Mouse (Mus musculus): ENCODE measurements around the gene Dus1l. TPM values are rescaled to one million over a fixed set of nuclear protein-coding genes. Genes with fewer than 3 reads are reported as not detected.
"Not testable (repeated sequence)": the region's sequence is repeated elsewhere in the genome, so short reads cannot be mapped to it uniquely, and the experiment has no call there.

Gene Dus1l
- total and polyA plus RNA-seq, 3 experiments, result 20.6 to 23.5 (median 23.3) TPM

DNA sequence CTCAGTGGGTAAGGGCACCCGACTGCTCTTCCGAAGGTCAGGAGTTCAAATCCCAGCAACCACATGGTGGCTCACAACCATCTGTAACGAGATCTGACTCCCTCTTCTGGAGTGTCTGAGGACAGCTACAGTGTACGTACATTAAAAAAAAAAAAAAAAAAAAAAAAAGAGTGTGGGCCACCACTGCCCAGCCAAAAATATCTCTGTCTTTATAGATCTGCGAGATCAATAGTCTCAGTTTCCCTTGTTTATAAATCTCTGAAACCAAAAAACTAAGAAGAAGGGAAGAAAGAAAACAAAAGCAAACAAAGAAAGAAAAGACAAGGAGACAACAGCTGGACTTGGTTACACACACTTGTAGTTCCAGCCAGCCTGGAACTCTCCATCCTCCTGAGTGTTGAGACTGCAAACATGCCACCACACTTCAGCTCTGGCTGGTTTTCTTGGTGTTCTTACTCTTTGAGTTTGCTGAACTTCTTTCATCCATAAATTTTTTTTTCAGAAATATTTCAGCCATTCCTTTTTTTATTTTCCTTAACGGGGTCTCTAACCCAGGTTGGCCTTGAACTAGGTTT lies 3.2 kb upstream of the Dus1l start:
- H3K79me2 ChIP-seq (replicated peaks; ENCODE audit: control insufficient read depth, insufficient read depth, low read length), result no peaks in the 10 kb centered on the region; the same call in 1 of the 2 replicates
- H3K4me3 ChIP-seq, result peak overlapping the region; percentile 15; the same call in 1 of the 2 replicates
- TF ChIP-seq EP300 (IDR thresholded peaks at IDR 0.05; ENCODE audit: insufficient read depth, low read depth, low read length), result no peak
- no peak for TF ChIP-seq POLR2A (IDR thresholded peaks at IDR 0.05; ENCODE audit: insufficient read depth, low read depth, low read length)
- TF ChIP-seq CTCF (IDR thresholded peaks at IDR 0.05), result no peak
- no peaks in the 10 kb centered on the region for H3K27me3 ChIP-seq (ENCODE audit: control insufficient read depth, insufficient read depth, low read length)
- H3K9ac ChIP-seq (ENCODE audit: low read depth, low read length), result no peak overlapping the region
- H3K27ac ChIP-seq, result peak overlapping the region; percentile 65; the same call in 1 of the 2 replicates
- DNase-seq, result no peak
- no peaks in the 10 kb centered on the region for H3K36me3 ChIP-seq (ENCODE audit: control insufficient read depth, insufficient read depth, low read length)
- 53% methylated on average over 6 of the region's 6 CpGs for WGBS
- H3K4me1 ChIP-seq (ENCODE audit: control insufficient read depth, insufficient read depth, low read length), result peaks cover 8% of the 10 kb centered on the region
- intact Hi-C loops (cut with DNase I), result no loop called here

DNA sequence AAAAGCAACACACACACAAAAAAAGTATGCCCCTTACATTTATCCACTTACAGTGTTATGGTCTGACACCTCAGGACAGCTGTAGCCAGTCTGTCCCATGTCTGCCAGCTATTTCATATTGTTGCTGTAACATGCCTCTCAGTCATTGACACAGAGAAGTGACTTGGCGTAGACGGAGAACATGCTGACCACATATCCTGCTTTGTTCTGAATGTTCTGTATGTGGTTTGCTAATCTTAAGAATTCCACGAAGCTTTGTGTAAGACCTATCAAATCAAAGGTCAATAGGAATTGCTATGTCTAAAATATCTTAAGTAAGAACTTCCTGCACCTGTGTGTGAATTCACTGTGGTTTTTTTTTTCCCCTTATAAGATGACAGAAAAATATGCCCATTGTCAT lies 2.0 kb upstream of the Dus1l start:
- TF ChIP-seq POLR2A (IDR thresholded peaks at IDR 0.05; ENCODE audit: insufficient read depth, low read depth, low read length) (no peak), EP300 (IDR thresholded peaks at IDR 0.05; ENCODE audit: insufficient read depth, low read depth, low read length) (no peak), CTCF (IDR thresholded peaks at IDR 0.05) (no peak)
- Histone ChIP-seq H3K79me2 (replicated peaks; ENCODE audit: control insufficient read depth, insufficient read depth, low read length) (no peaks in the 10 kb centered on the region; the same call in 1 of the 2 replicates), H3K4me1 (ENCODE audit: control insufficient read depth, insufficient read depth, low read length) (peaks cover 8% of the 10 kb centered on the region), H3K27me3 (ENCODE audit: control insufficient read depth, insufficient read depth, low read length) (no peaks in the 10 kb centered on the region), H3K27ac (no peak overlapping the region), H3K4me3 (no peak overlapping the region), H3K9ac (ENCODE audit: low read depth, low read length) (no peak overlapping the region), H3K36me3 (ENCODE audit: control insufficient read depth, insufficient read depth, low read length) (no peaks in the 10 kb centered on the region)
- intact Hi-C loops (cut with DNase I), result no loop called here
- WGBS, result 69% methylated on average over 3 of the region's 3 CpGs
- DNase-seq, result no peak

DNA sequence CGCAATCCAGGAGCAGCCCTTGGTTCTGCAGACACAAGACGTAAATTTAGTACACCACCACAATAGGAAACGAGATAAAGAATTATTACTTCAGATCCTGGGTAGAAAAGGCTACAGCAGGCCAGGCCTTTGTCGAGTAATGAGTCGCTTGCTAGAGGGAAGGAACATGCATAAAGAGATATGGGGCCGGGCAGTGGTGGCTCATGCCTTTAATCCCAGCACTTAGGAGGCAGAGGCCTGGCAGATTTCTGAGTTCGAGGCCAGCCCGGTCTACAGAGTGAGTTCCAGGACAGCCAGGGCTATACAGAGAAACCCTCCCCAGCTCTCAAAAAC lies 377 bp upstream of the Dus1l start:
- intact Hi-C loops (cut with DNase I), result no loop called here
- no peaks in the 10 kb centered on the region for H3K36me3 ChIP-seq (ENCODE audit: control insufficient read depth, insufficient read depth, low read length)
- H3K79me2 ChIP-seq (replicated peaks; ENCODE audit: control insufficient read depth, insufficient read depth, low read length), result no peaks in the 10 kb centered on the region; the same call in 1 of the 2 replicates
- 18% methylated on average over 8 of the region's 8 CpGs for WGBS
- DNase-seq, result no peak
- H3K9ac ChIP-seq (ENCODE audit: low read depth, low read length), result peak overlapping the region; percentile 73
- H3K4me3 ChIP-seq, result peak overlapping the region; percentile 83
- peak overlapping the region; percentile 70 for H3K27ac ChIP-seq
- H3K27me3 ChIP-seq (ENCODE audit: control insufficient read depth, insufficient read depth, low read length), result no peaks in the 10 kb centered on the region
- H3K4me1 ChIP-seq (ENCODE audit: control insufficient read depth, insufficient read depth, low read length), result peaks cover 8% of the 10 kb centered on the region
- TF ChIP-seq POLR2A (IDR thresholded peaks at IDR 0.05; ENCODE audit: insufficient read depth, low read depth, low read length), result no peak
- no peak for TF ChIP-seq EP300 (IDR thresholded peaks at IDR 0.05; ENCODE audit: insufficient read depth, low read depth, low read length)
- no peak for TF ChIP-seq CTCF (IDR thresholded peaks at IDR 0.05)

DNA sequence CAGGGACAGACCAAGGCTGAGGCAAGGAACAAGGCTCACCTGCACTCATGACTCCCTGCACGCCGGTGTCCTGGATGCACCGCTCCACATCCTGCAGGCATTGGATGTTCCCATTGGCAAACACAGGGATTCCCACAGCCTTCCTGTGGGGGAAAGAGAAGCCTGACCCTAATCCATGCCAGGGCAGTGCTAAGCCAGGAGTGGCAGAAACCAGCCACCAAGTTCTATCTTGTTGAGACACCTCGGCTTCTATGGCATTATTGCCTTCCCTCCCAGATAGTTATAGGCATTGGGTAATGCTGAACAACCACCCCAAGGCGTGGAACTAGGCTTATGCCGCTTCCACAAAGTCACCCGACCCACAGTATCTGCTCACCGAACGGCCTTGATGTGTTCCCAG lies 3.6 kb downstream of the Dus1l start:
- Histone ChIP-seq H3K27ac (no peak overlapping the region), H3K36me3 (ENCODE audit: control insufficient read depth, insufficient read depth, low read length) (no peaks in the 10 kb centered on the region), H3K27me3 (ENCODE audit: control insufficient read depth, insufficient read depth, low read length) (no peaks in the 10 kb centered on the region), H3K79me2 (replicated peaks; ENCODE audit: control insufficient read depth, insufficient read depth, low read length) (no peaks in the 10 kb centered on the region; the same call in 1 of the 2 replicates), H3K4me3 (no peak overlapping the region), H3K9ac (ENCODE audit: low read depth, low read length) (no peak overlapping the region), H3K4me1 (ENCODE audit: control insufficient read depth, insufficient read depth, low read length) (peaks cover 7% of the 10 kb centered on the region)
- intact Hi-C loops (cut with DNase I), result no loop called here
- DNase-seq, result no peak
- no peak for TF ChIP-seq POLR2A (IDR thresholded peaks at IDR 0.05; ENCODE audit: insufficient read depth, low read depth, low read length)
- TF ChIP-seq EP300 (IDR thresholded peaks at IDR 0.05; ENCODE audit: insufficient read depth, low read depth, low read length), result no peak
- TF ChIP-seq CTCF (IDR thresholded peaks at IDR 0.05), result no peak
- 93% methylated on average over 9 of the region's 9 CpGs for WGBS

DNA sequence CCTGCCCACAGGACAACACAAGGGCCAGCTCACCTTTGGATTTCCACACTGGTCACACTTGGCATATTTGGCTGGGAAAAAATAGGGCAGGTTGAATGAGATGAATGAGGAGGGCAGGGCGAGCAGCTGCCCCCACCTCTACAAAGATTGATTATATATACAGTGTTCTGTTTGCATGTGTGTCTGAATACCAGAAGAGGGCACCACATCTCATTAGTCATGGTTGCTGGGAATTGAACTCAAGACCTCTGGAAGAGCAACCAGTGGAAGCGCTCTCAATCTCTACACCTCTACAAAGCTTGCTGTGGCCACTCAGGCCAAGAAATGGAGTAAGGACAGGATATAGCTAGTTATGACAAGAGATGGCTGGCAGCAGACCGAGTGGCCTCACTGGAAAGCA lies 6.4 kb downstream of the Dus1l start:
- TF ChIP-seq EP300 (IDR thresholded peaks at IDR 0.05; ENCODE audit: insufficient read depth, low read depth, low read length) (no peak), POLR2A (IDR thresholded peaks at IDR 0.05; ENCODE audit: insufficient read depth, low read depth, low read length) (no peak), CTCF (IDR thresholded peaks at IDR 0.05) (peak; percentile 23; the same call in 1 of the 2 replicates)
- 93% methylated on average over 3 of the region's 3 CpGs for WGBS
- no peaks in the 10 kb centered on the region for H3K36me3 ChIP-seq (ENCODE audit: control insufficient read depth, insufficient read depth, low read length)
- no peaks in the 10 kb centered on the region for H3K27me3 ChIP-seq (ENCODE audit: control insufficient read depth, insufficient read depth, low read length)
- no peak for DNase-seq
- peaks cover 5% of the 10 kb centered on the region for H3K4me1 ChIP-seq (ENCODE audit: control insufficient read depth, insufficient read depth, low read length)
- H3K9ac ChIP-seq (ENCODE audit: low read depth, low read length), result no peak overlapping the region
- no peaks in the 10 kb centered on the region for H3K79me2 ChIP-seq (replicated peaks; ENCODE audit: control insufficient read depth, insufficient read depth, low read length)
- intact Hi-C loops (cut with DNase I), result no loop called here
- no peak overlapping the region for H3K4me3 ChIP-seq
- no peak overlapping the region for H3K27ac ChIP-seq

DNA sequence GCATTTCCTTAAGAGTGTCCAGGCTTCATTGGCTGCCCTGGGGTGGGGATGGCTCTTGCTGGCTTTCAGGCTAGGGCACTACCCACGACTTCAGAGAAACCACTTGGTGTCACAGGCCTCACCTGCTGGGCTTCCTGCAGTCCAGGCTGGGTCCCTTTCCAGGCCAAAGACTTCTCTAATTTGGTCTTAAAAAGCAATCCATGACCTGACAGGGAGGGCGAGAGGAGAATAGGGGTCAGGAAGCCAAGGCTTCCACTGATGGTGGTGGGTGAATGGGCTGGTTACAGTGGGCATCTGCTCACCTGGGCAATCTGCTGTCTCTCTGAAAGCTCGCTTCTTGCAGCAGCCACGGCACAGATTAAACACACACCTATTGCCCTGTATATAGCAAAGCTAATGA lies 6.8 kb downstream of the Dus1l start:
- Histone ChIP-seq H3K27me3 (ENCODE audit: control insufficient read depth, insufficient read depth, low read length) (no peaks in the 10 kb centered on the region), H3K79me2 (replicated peaks; ENCODE audit: control insufficient read depth, insufficient read depth, low read length) (peaks cover 2% of the 10 kb centered on the region; the same call in 1 of the 2 replicates), H3K4me3 (no peak overlapping the region), H3K9ac (ENCODE audit: low read depth, low read length) (no peak overlapping the region), H3K36me3 (ENCODE audit: control insufficient read depth, insufficient read depth, low read length) (no peaks in the 10 kb centered on the region), H3K27ac (no peak overlapping the region), H3K4me1 (ENCODE audit: control insufficient read depth, insufficient read depth, low read length) (peaks cover 5% of the 10 kb centered on the region)
- WGBS, result 81% methylated on average over 4 of the region's 4 CpGs
- intact Hi-C loops (cut with DNase I), result no loop called here
- no peak for DNase-seq
- no peak for TF ChIP-seq POLR2A (IDR thresholded peaks at IDR 0.05; ENCODE audit: insufficient read depth, low read depth, low read length)
- TF ChIP-seq CTCF (IDR thresholded peaks at IDR 0.05), result no peak
- no peak for TF ChIP-seq EP300 (IDR thresholded peaks at IDR 0.05; ENCODE audit: insufficient read depth, low read depth, low read length)

DNA sequence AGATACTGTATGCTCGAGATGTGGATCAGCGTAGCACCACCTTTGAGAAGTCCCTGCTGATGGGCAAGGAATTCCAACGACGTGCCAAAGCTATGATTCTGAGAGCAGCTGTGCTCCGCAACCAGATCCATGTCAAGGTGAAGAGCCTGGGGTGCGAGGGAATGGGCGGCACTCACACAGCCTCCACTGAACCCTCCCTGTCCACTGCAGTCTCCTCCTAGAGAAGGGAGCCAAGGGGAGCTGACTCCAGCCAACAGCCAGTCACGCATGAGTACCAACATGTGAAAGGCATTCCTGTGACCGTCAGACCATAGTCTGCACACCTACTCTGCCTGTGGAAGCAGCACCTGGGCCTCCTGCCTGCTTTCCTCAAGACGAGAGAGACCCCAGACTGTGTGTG lies 7.7 kb downstream of the Dus1l start:
- H3K27me3 ChIP-seq (ENCODE audit: control insufficient read depth, insufficient read depth, low read length); H3K9ac ChIP-seq (ENCODE audit: low read depth, low read length); H3K79me2 ChIP-seq (replicated peaks; ENCODE audit: control insufficient read depth, insufficient read depth, low read length); H3K4me1 ChIP-seq (ENCODE audit: control insufficient read depth, insufficient read depth, low read length); H3K4me3 ChIP-seq; intact Hi-C loops (cut with DNase I); H3K27ac ChIP-seq; H3K36me3 ChIP-seq (ENCODE audit: control insufficient read depth, insufficient read depth, low read length); DNase-seq: not testable (repeated sequence)
- 83% methylated on average over 10 of the region's 10 CpGs for WGBS

Measured in heart, adult 2 months (tissue).